Mouse (Mus musculus) mesoderm, embryonic 11.5 days (tissue): ENCODE results near the gene Tro.

ENCODE experiments used
- DNase-seq: peaks from one replicate; pipeline ENCODE4 v3.0.0-alpha.2; 2012; ENCODE audit warnings: low read depth, low spot score

Gene Tro

DNA sequence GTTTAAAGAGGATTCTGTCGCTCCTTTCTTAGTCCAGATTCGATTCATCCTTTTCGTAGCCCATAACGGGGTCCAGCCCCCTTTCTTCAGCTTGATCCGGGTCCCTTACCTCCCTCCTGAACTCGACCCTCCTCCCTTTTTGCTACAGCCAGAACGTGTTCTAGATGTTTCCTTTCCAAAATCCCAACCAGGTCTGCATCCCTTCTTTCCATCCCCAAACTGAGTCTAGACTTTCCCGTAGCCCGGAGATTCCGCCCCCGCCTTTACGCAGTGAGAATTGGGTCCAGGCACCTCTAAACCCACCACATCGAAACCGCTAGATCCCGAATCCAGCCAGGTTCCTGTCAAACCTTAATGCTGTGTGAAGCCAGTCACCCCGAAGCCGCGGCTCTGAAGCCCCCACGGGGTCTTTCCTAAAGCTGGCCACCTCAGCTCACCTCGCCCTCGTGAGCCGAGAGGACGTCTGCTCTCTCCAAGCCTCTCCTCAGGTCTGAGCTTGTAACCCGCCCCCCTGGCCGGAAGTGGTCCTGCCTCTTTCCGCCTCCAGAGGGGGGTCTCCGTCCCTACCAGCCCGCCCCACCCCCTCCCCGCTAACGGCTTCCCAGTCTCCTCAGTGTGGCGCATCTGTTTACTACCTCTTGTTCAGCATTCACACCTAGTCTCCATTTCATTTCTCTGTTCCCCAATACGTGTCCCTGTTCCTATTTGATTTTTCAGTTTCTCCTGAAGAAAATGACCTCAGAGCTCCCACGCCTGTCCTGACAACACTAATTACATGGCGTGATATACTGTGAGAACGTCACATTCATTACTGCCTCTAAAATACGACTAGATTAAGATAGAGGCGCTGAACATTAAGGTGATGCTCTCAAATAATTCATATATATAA is at the start of gene Tro:
TSS of gene Tro (minus strand) at position 676 of the 889 bp plus-strand sequence.
- DNase-seq = peak; percentile 78

DNA sequence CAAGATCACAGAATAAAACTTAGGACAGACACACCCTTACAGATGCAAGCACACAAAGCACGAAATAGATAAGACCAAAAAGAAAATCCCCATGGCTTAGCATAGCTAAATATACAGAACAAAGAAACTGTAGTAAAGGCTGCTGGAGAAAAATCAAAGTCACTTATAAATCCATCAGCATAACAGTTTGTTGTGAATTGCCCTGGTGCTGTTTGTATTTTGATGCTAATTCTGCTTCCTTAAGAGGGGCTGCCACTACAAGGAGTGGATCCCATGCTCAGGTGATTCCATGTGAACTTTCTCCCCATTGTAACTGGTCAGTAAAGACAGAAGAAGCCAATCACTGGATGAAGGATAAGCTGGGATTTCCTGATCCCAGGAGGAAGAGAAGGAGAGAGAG is 20.1 kb upstream of the Tro start:
- no peak for DNase-seq

DNA sequence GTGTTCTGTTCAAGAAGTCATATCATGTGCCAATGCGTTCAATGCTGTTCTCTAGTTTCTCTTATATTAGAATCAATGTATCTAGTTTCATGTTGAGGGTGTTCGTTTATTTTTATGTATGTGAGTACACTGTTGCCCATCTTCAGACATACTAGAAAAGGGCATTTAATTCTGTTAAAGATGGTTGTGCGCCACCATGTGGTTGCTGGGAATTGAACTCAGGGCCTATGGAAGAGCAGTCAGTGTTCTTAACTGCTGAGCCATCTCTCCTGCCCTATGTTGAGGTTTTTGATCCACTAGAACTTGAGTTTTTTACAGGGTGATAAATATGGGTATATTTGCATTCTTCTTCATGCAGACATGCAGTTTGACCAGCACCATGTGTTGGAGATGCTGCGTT is 5.4 kb upstream of the Tro start:
- no peak for DNase-seq

DNA sequence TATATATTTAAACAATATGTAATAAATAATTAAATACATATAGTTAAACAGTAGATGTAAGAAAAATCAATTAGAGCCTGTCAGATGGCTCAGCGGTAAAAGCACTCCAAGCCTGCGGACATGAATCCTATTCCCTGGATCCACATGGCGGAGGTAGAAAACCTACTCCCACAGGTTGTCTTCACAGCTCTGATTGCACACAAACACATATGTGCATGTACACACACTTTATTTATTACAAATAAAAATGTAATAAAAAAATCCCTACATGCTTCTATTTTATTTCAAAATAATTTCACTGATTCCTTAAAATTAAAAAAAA is 375 bp upstream of the Tro start:
- peak; percentile 4 for DNase-seq

DNA sequence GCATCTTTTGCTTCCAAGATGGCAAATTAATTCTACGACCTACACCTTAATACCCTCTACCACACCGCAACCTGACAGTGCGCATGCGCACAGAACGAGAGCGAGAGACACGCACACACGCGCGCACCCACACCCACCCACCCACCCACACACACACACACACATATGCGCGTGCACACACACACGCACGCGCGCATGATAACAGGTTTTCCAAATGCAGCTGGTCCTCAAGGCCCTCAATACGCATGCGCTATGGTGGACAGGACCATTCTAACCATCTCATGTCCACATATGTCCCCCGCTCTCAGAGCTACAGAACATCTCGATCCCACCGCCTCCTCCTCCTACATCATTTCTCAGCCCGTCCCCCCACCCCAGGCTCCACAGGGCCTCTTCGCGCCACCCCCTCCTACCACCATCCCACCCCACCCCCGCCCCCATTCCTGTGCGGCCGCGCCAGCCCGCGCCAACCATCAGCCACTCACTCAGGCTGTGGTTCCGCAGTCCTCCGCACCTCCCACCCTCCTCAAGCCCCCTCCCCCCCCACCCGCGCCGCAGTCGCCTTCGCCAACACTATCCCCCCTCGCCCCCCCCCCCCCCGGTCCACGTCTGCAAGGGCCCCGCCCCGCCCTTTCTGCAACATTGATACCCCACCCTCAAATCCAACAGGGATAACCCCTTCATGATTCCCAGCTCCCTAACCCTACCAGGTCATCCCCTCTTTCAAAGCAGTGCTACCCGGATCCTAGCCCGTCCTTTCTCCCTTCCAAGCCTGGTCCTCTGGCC is 1.1 kb downstream of the Tro start:
- DNase-seq = peak; percentile 41

DNA sequence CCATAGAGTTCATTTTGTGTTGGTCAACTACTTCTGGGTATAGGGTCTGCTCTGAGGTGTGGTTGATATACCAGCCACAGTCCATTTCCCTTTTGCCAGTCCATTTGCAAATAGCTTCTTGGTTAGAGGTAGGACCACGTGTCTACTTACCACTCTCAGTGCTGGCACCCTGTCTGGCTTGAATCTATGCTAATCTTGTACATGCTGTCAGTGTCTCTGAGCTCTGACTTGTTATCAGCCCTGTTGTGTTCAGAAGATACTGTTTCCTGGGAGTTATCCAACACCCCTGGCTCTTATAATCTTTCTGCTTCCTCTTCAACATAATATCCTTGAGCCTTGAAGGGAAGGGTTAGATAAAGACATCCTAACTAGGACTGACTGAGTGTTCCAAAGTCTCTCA is 21.0 kb downstream of the Tro start:
- DNase-seq = no peak

DNA sequence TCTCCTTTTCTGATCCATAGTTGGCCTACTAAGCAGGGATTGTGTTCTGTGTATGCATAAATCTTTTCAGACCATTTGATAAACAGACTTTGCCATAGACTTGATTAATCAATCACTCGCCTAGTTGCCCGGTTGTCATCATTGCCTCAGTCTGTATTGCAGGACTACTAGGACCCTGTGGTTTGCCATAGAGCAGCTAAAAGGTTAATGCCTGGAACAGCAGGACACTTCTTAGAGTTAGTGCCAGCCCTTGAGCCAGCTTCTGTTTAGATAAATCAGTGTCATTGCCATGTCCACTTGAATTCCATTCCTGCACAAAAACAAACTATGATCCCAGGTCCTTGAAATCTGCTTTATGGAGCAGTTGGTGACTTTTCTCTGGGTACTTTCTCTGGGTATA is 58.5 kb downstream of the Tro start:
- DNase-seq = no peak
